ENCODE assay signal across 8 mouse cellular contexts in genomic region chr11:22860335-22861227, GRCm38 (mm10). TPM values are rescaled to one million over a fixed set of nuclear protein-coding genes. Genes with fewer than 3 reads are reported as not detected.
DNase-seq lines count a peak whose midpoint lies in the region; ATAC-seq and TF ChIP-seq lines count a peak whose summit lies in the region.

Gene B3gnt2, minus strand, starts transcription at chr11:22860961.

- peak within 1 kb of the TSS; percentile 47 for H3K9ac ChIP-seq in forebrain, embryonic 15.5 days (replicated peaks)
- peak within 1 kb of the TSS; percentile 61 for H3K9ac ChIP-seq in hindbrain, embryonic 14.5 days
- peak within 1 kb of the TSS; percentile 71 for H3K9ac ChIP-seq in liver, adult 2 months (ENCODE audit: low read depth, low read length)
- H3K9ac ChIP-seq in midbrain, embryonic 16.5 days (ENCODE audit: low read depth, low read length): peak within 1 kb of the TSS; percentile 73

- H3K4me1 ChIP-seq in forebrain, embryonic 15.5 days: peaks cover 42% of the 10 kb centered on the region
- H3K4me1 ChIP-seq in hindbrain, embryonic 14.5 days (replicated peaks; ENCODE audit: control insufficient read depth, insufficient read depth, low read length): peaks cover 14% of the 10 kb centered on the region
- peaks cover 7% of the 10 kb centered on the region for H3K4me1 ChIP-seq in liver, adult 2 months (ENCODE audit: control insufficient read depth, insufficient read depth, low read length)
- peaks cover 17% of the 10 kb centered on the region for H3K4me1 ChIP-seq in midbrain, embryonic 16.5 days (ENCODE audit: control insufficient read depth, insufficient read depth, low read length)

- 0 out of 2 replicates have a peak, but pooled peaks have one; percentile 1 for ATAC-seq in frontal cortex, adult (ENCODE audit: low TSS enrichment)
- no peak; the same call in 1 of the 2 replicates for ATAC-seq in forebrain, embryonic 15.5 days (replicated peaks)
- 0 out of 2 replicates have a peak, but pooled peaks have one; percentile 4 for ATAC-seq in hindbrain, embryonic 14.5 days (ENCODE audit: low FRiP score)
- ATAC-seq in midbrain, embryonic 16.5 days: peak; percentile 33

- H3K36me3 ChIP-seq in forebrain, embryonic 15.5 days: no peaks in the 10 kb centered on the region
- no peaks in the 10 kb centered on the region for H3K36me3 ChIP-seq in hindbrain, embryonic 14.5 days (replicated peaks; ENCODE audit: control insufficient read depth, insufficient read depth)
- H3K36me3 ChIP-seq in liver, adult 2 months (ENCODE audit: control insufficient read depth, insufficient read depth, low read length): no peaks in the 10 kb centered on the region
- no peaks in the 10 kb centered on the region for H3K36me3 ChIP-seq in midbrain, embryonic 16.5 days (ENCODE audit: control insufficient read depth, insufficient read depth, low read length)

- no peak for DNase-seq in frontal cortex, postnatal 14 days (ENCODE audit: low spot score in 2 of 2)
- DNase-seq in adrenal gland, adult 2 months: peak; percentile 81
- DNase-seq in hindbrain, embryonic 14.5 days (ENCODE audit: low spot score): no peak
- no peak for DNase-seq in liver, adult 2 months (ENCODE audit: extremely low read depth, low read depth, low spot score)
- peak; percentile 54 to 65 for DNase-seq in urinary bladder, postnatal 4 days (ENCODE audit: low spot score in 2 of 2)

- TF ChIP-seq CTCF in liver, adult 2 months (IDR thresholded peaks at IDR 0.05; ENCODE audit: low read depth, low read length): no peak

- H3K9me3 ChIP-seq in forebrain, embryonic 15.5 days: no peaks in the 10 kb centered on the region
- H3K9me3 ChIP-seq in hindbrain, embryonic 14.5 days (ENCODE audit: control insufficient read depth, low read length): no peaks in the 10 kb centered on the region
- no peaks in the 10 kb centered on the region for H3K9me3 ChIP-seq in midbrain, embryonic 16.5 days (replicated peaks; ENCODE audit: control insufficient read depth, low read length, poor library complexity, severe bottlenecking)

- H3K79me2 ChIP-seq in liver, adult 2 months (ENCODE audit: control insufficient read depth, insufficient read depth, low read length): peaks cover 13% of the 10 kb centered on the region; the same call in 1 of the 2 replicates

- TF ChIP-seq POLR2A in liver, adult 2 months (IDR thresholded peaks at IDR 0.05; ENCODE audit: extremely low read depth, insufficient read depth, low read length): no peak

- H3K27ac ChIP-seq in forebrain, embryonic 15.5 days (replicated peaks): no peak within 1 kb of the TSS
- 0 out of 2 replicates have a peak within 1 kb of the TSS, but pooled peaks have one; percentile 32 for H3K27ac ChIP-seq in hindbrain, embryonic 14.5 days
- H3K27ac ChIP-seq in liver, adult 2 months (replicated peaks; ENCODE audit: insufficient read depth, low read depth, low read length): peak within 1 kb of the TSS; percentile 85
- H3K27ac ChIP-seq in midbrain, embryonic 16.5 days (ENCODE audit: low read length): no peak within 1 kb of the TSS

- H3K4me2 ChIP-seq in forebrain, embryonic 15.5 days (replicated peaks): peak within 1 kb of the TSS; percentile 100
- H3K4me2 ChIP-seq in hindbrain, embryonic 14.5 days (replicated peaks): peak within 1 kb of the TSS; percentile 99
- peak within 1 kb of the TSS; percentile 100 for H3K4me2 ChIP-seq in midbrain, embryonic 16.5 days (ENCODE audit: low read length)

- peaks cover 44% of the 10 kb centered on the region for H3K27me3 ChIP-seq in forebrain, embryonic 15.5 days
- H3K27me3 ChIP-seq in hindbrain, embryonic 14.5 days (ENCODE audit: control insufficient read depth, insufficient read depth, low read length): peaks cover 71% of the 10 kb centered on the region
- no peaks in the 10 kb centered on the region for H3K27me3 ChIP-seq in liver, adult 2 months (ENCODE audit: control insufficient read depth, insufficient read depth, low read length)
- peaks cover 42% of the 10 kb centered on the region for H3K27me3 ChIP-seq in midbrain, embryonic 16.5 days (ENCODE audit: control insufficient read depth, insufficient read depth, low read depth, low read length)

- peak within 1 kb of the TSS; percentile 56 for H3K4me3 ChIP-seq in forebrain, embryonic 15.5 days
- H3K4me3 ChIP-seq in hindbrain, embryonic 14.5 days (replicated peaks; ENCODE audit: low read length): peak within 1 kb of the TSS; percentile 81
- peak within 1 kb of the TSS; percentile 96 for H3K4me3 ChIP-seq in liver, adult 2 months (ENCODE audit: insufficient read depth, low read depth, low read length)
- peak within 1 kb of the TSS; percentile 82 for H3K4me3 ChIP-seq in midbrain, embryonic 16.5 days (ENCODE audit: low read depth, low read length)

- 6% methylated on average over 41 of the region's 41 CpGs for WGBS in forebrain, embryonic 15.5 days
- 5% methylated on average over 41 of the region's 41 CpGs for WGBS in hindbrain, embryonic 14.5 days
- 25% methylated on average over 41 of the region's 41 CpGs for WGBS in liver, adult 2 months
- WGBS in midbrain, embryonic 16.5 days: 6% methylated on average over 41 of the region's 41 CpGs

RNA-seq across cellular contexts. Expression of gene B3gnt2, which starts in this region (rescaled TPM):
- 10 to 100 TPM; 47.6 to 64.7 TPM for total RNA-seq in adrenal gland, adult 2 months (2021)
- polyA plus RNA-seq in adrenal gland, adult 2 months (2012; rRNA removed): 37.7 and 54.5 TPM in 2 replicates
- 1.9 and 2.3 TPM in 2 replicates for polyA plus RNA-seq in forebrain, embryonic 15.5 days (2015; fragmentation: Nextera tagmentation; extraction: Ambion mirVana)
- polyA plus RNA-seq in hindbrain, embryonic 14.5 days (2014; fragmentation: Nextera tagmentation; extraction: Ambion mirVana): 2.3 and 4.6 TPM in 2 replicates
- total RNA-seq in liver, adult 2 months (2014; rRNA removed): 8.1 and 8.5 TPM in 2 replicates
- polyA plus RNA-seq in liver, adult 2 months (2012; rRNA removed): 5.6 and 6.2 TPM in 2 replicates
- 1.6 and 3.5 TPM in 2 replicates for polyA plus RNA-seq in midbrain, embryonic 16.5 days (2015; fragmentation: Nextera tagmentation; extraction: Ambion mirVana)

Comparison
In these comparisons a context has a peak if more than half of its experiments do, and no peak if none do; other contexts are left out.
1. DNase-seq: peak in adrenal gland, adult 2 months (single experiment) and urinary bladder, postnatal 4 days (2 of 2); none in frontal cortex, postnatal 14 days (0 of 2), hindbrain, embryonic 14.5 days (single experiment) and liver, adult 2 months (single experiment).
2. H3K27ac ChIP-seq: peak in hindbrain, embryonic 14.5 days (single experiment) and liver, adult 2 months (single experiment); none in forebrain, embryonic 15.5 days (single experiment) and midbrain, embryonic 16.5 days (single experiment).
3. Peak in every context shown above with its lines, with median percentiles within 50 percentile points of each other: H3K4me2 ChIP-seq, H3K4me3 ChIP-seq and H3K9ac ChIP-seq.